Comparison of ENCODE assay signal across 8 mouse cellular contexts in the genomic region with DNA sequence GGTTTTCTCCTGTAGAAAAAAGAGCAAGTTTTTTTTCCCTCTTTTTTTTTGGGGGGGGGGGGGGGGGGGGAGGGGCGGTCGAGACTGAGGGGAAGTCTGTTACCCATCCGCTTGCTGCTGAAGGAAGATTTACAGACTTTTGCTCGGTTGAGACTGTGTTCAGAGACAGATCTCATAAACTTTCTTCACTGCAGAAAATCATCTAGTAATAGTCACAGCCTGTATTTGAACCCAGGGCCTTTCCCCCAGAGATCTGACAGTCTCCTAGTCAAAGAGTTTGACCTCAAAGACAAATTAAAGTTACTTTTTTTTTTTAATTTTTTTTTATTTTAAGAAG. TPM values are rescaled to one million over a fixed set of nuclear protein-coding genes. Genes with fewer than 3 reads are reported as not detected.
DNase-seq lines count a peak whose midpoint lies in the region; ATAC-seq and TF ChIP-seq lines count a peak whose summit lies in the region.

No protein-coding gene starts in this region.

- H3K9me3 ChIP-seq in heart, embryonic 11.5 days (replicated peaks; ENCODE audit: control insufficient read depth, low read length), result no peaks in the 10 kb centered on the region
- no peaks in the 10 kb centered on the region for H3K9me3 ChIP-seq in ES-Bruce4 (replicated peaks; ENCODE audit: control insufficient read depth, insufficient read depth, low read length, poor library complexity, severe bottlenecking)
- no peaks in the 10 kb centered on the region for H3K9me3 ChIP-seq in forebrain, postnatal 0 days (ENCODE audit: low read length)
- no peaks in the 10 kb centered on the region for H3K9me3 ChIP-seq in liver, embryonic 16.5 days (replicated peaks; ENCODE audit: control insufficient read depth, low read length)

- peak overlapping the region; percentile 74; the same call in 1 of the 2 replicates for H3K9ac ChIP-seq in heart, embryonic 11.5 days (ENCODE audit: low read depth, low read length)
- peak overlapping the region; percentile 88 for H3K9ac ChIP-seq in ES-Bruce4 (ENCODE audit: low read depth, poor library complexity, severe bottlenecking)
- no peak overlapping the region for H3K9ac ChIP-seq in forebrain, postnatal 0 days
- no peak overlapping the region for H3K9ac ChIP-seq in liver, embryonic 16.5 days (ENCODE audit: low read depth, low read length)

- H3K36me3 ChIP-seq in heart, embryonic 11.5 days (ENCODE audit: control insufficient read depth, insufficient read depth, low read length), result no peaks in the 10 kb centered on the region
- H3K36me3 ChIP-seq in ES-Bruce4 (ENCODE audit: control insufficient read depth, insufficient read depth, low read length, poor library complexity, severe bottlenecking), result peaks cover 8% of the 10 kb centered on the region
- H3K36me3 ChIP-seq in forebrain, postnatal 0 days (ENCODE audit: insufficient read depth), result no peaks in the 10 kb centered on the region
- H3K36me3 ChIP-seq in liver, embryonic 16.5 days (ENCODE audit: control insufficient read depth, insufficient read depth), result peaks cover 3% of the 10 kb centered on the region

- peaks cover 16% of the 10 kb centered on the region for H3K4me1 ChIP-seq in heart, embryonic 11.5 days (ENCODE audit: control insufficient read depth, insufficient read depth, low read length)
- peaks cover 3% of the 10 kb centered on the region for H3K4me1 ChIP-seq in ES-Bruce4 (ENCODE audit: control insufficient read depth, insufficient read depth, low read length)
- peaks cover 12% of the 10 kb centered on the region for H3K4me1 ChIP-seq in forebrain, postnatal 0 days (ENCODE audit: insufficient read depth)
- H3K4me1 ChIP-seq in liver, embryonic 16.5 days (ENCODE audit: control insufficient read depth, low read depth, low read length), result peaks cover 20% of the 10 kb centered on the region

- ATAC-seq in heart, embryonic 11.5 days (replicated peaks; ENCODE audit: insufficient number of reproducible peaks, low FRiP score, low TSS enrichment), result peak; percentile 36
- no peak; the same call in none of the 2 replicates for ATAC-seq in forebrain, postnatal 0 days
- no peak for ATAC-seq in liver, embryonic 16.5 days (ENCODE audit: low read depth)

- peak overlapping the region; percentile 7; the same call in 1 of the 2 replicates for H3K27ac ChIP-seq in heart, embryonic 11.5 days (ENCODE audit: low read depth, low read length)
- no peak overlapping the region for H3K27ac ChIP-seq in ES-Bruce4 (ENCODE audit: insufficient read depth, low read length)
- no peak overlapping the region for H3K27ac ChIP-seq in forebrain, postnatal 0 days (ENCODE audit: low read depth, low read length)
- 0 out of 2 replicates have a peak overlapping the region, but pooled peaks have one; percentile 39 for H3K27ac ChIP-seq in liver, embryonic 16.5 days (ENCODE audit: low read length)

- H3K4me2 ChIP-seq in heart, embryonic 11.5 days, result peak overlapping the region; percentile 76
- peak overlapping the region; percentile 94 for H3K4me2 ChIP-seq in forebrain, postnatal 0 days (ENCODE audit: low read depth)
- H3K4me2 ChIP-seq in liver, embryonic 16.5 days (ENCODE audit: low read depth, low read length), result peak overlapping the region; percentile 65

- TF ChIP-seq EP300 in ES-Bruce4 (IDR thresholded peaks at IDR 0.05; ENCODE audit: insufficient read depth, low read depth, low read length), result no peak

- DNase-seq in heart, adult 8-10 months (ENCODE audit: low spot score), result no peak
- DNase-seq in forebrain, postnatal 0 days, result no peak
- no peak for DNase-seq in retina, embryonic 14.5 days (ENCODE audit: low spot score)
- DNase-seq in kidney, postnatal 25 days, result no peak
- no peak for DNase-seq in embryo, embryonic 9.5 days (ENCODE audit: extremely low spot score)

- H3K27me3 ChIP-seq in heart, embryonic 11.5 days (ENCODE audit: control insufficient read depth, insufficient read depth, low read length), result no peaks in the 10 kb centered on the region
- no peaks in the 10 kb centered on the region for H3K27me3 ChIP-seq in ES-Bruce4 (ENCODE audit: control insufficient read depth, insufficient read depth, low read length, poor library complexity, severe bottlenecking)
- H3K27me3 ChIP-seq in forebrain, postnatal 0 days (ENCODE audit: insufficient read depth, low read length), result no peaks in the 10 kb centered on the region
- H3K27me3 ChIP-seq in liver, embryonic 16.5 days (ENCODE audit: control insufficient read depth, insufficient read depth, low read depth, low read length), result no peaks in the 10 kb centered on the region

- peak overlapping the region; percentile 65 for H3K4me3 ChIP-seq in heart, embryonic 11.5 days (ENCODE audit: low read depth, low read length)
- H3K4me3 ChIP-seq in ES-Bruce4 (ENCODE audit: low read depth, low read length), result 0 out of 2 replicates have a peak overlapping the region, but pooled peaks have one; percentile 26
- H3K4me3 ChIP-seq in forebrain, postnatal 0 days (ENCODE audit: low read depth, low read length), result peak overlapping the region; percentile 58
- H3K4me3 ChIP-seq in liver, embryonic 16.5 days (ENCODE audit: low read depth, low read length), result peak overlapping the region; percentile 83

- no peak for TF ChIP-seq POLR2A in ES-Bruce4 (IDR thresholded peaks at IDR 0.05; ENCODE audit: insufficient read depth, low read length)

- no peak for TF ChIP-seq CTCF in ES-Bruce4 (IDR thresholded peaks at IDR 0.05; ENCODE audit: low read depth, low read length)
- TF ChIP-seq CTCF in forebrain, postnatal 0 days (IDR thresholded peaks at IDR 0.05; ENCODE audit: low read depth), result no peak

- 0% methylated on average over 4 of the region's 4 CpGs for WGBS in heart, embryonic 11.5 days (ENCODE audit: insufficient replicate concordance)
- WGBS in forebrain, postnatal 0 days, result under 1% methylated on average over 4 of the region's 4 CpGs
- 0% methylated on average over 4 of the region's 4 CpGs for WGBS in liver, embryonic 16.5 days (ENCODE audit: insufficient replicate concordance)

RNA-seq across cellular contexts. Expression of gene Commd8, which starts 0.3 kb away (rescaled TPM):
- 130 and 131 TPM in 2 replicates for polyA plus RNA-seq in heart, embryonic 11.5 days (2014; fragmentation: Nextera tagmentation; extraction: Ambion mirVana)
- 10 to 100 TPM; 40.5 to 44.6 (median 42.2) TPM for total RNA-seq in heart, adult 8-10 months (2022)
- polyA plus RNA-seq in ES-Bruce4 (2011; ENCODE audit: insufficient read depth, insufficient read length, low read depth, missing spikeins), result 88.9 and 90.0 TPM in 2 replicates
- 64.9 and 66.2 TPM in 2 replicates for total RNA-seq in forebrain, postnatal 0 days (2014; rRNA removed)
- polyA plus RNA-seq in forebrain, postnatal 0 days (2015; fragmentation: Nextera tagmentation; extraction: Ambion mirVana), result 158 TPM in 2 replicates
- polyA plus RNA-seq in liver, embryonic 16.5 days (2015; fragmentation: Nextera tagmentation; extraction: Ambion mirVana), result 47.6 and 58.8 TPM in 2 replicates

Comparison
In these comparisons a context has a peak if more than half of its experiments do, and no peak if none do; other contexts are left out.
1. H3K27ac ChIP-seq: peak in heart, embryonic 11.5 days (single experiment) and liver, embryonic 16.5 days (single experiment); none in ES-Bruce4 (single experiment) and forebrain, postnatal 0 days (single experiment).
2. H3K4me3 ChIP-seq: peak in every context shown above with its lines; median percentile 83 in liver, embryonic 16.5 days; 65 in heart, embryonic 11.5 days; 58 in forebrain, postnatal 0 days; 26 in ES-Bruce4.
3. H3K9ac ChIP-seq: peak in heart, embryonic 11.5 days (single experiment) and ES-Bruce4 (single experiment); none in forebrain, postnatal 0 days (single experiment) and liver, embryonic 16.5 days (single experiment).
4. Peak in every context shown above with its lines, with median percentiles within 50 percentile points of each other: H3K4me2 ChIP-seq.